Mouse (Mus musculus) forelimb bud, embryonic 11.5 days (tissue): ENCODE measurements at regions not wholly inside any gene's neighbourhood (a gene's known extent, or its start where the extent isn't known, plus 50 kb on each side); places are given as distances from the start of the nearest gene placed in this dataset.

ENCODE experiments used
- DNase-seq: peaks from one replicate; pipeline ENCODE4 v3.0.0-alpha.2; 2012; ENCODE audit warnings: low read depth, low spot score

DNA sequence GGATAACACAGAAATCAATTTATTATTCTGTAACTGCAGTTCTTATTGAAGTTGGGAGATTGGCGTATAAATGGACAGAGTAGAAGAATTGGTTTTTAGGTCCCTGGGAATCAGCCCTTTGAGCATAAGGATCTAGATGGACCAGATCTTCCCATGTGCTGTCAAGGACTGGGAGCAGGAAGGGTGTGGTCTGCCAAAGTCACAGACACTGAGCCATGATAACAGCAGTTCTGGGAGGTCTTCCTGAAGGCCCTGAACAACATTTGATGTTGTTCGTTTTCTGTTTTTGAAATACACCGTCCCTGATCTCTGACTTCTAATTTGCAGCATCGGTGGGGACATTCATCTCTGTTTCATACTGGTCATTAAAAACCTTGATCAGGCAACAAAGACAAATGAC lies 147.6 kb upstream of the Krr1 start:
- DNase-seq = no peak

- no peak for DNase-seq
Observed at GRCm38 (mm10) chr10:111826033-111826754, 146.3 kb upstream of the Krr1 start.

DNA sequence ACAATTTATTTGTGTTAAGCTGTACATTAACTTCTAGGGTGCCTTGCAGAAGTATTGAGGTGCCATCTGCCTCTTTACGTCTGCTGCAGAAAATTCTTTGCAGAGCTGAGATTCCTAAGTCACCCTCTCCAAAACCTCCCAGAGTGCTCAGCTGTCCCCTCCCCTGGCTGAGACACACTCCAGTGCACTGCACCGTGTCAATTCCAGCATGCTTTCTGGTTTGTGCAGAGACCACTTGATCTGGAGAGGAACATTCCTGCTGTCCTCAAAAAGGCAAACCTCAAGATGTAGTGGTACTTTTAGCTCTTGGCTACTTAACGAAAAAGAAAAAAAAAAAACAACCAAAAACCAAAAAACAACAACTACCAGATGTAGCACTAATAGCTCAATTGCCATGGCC lies 145.2 kb upstream of the Krr1 start:
- no peak for DNase-seq

DNA sequence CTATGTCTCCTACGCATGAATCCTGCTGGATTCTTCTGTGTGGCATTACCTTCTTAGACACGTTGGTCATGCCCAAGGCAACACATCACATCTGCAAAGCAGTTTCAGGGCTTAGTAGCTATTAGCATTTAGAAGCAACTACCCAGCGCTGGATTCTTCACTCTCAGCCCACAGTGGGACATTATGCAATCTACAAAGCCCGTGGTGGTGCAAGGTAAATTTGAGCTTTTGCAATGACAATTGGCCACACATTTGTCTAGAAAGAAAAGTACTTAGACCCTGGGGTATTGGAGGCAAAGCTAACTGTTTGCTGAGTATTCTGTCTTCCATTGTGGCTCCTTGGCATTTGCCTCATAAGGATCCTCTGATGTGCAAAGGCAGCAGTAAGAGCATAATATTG lies 144.5 kb upstream of the Krr1 start:
- no peak for DNase-seq

DNA sequence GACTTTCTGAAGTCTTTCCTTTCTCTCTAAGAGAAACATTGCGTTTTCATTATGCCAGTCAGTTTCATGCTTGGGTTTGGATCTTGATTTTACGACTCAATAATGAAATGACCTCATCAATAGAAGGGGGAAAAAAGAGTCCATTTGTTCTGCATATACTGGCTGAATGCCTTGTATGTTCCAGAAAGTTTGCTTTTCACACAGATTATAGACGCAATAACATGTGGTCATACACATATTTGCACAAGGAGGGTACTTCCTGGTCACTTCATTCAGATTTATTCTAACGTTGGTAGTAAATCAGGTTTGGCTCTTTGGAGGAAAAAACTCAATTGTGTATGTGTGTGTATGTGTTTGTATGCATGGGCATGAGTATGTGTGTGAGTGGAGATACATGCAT lies 143.9 kb upstream of the Krr1 start:
- DNase-seq = no peak

GRCm38 (mm10) chr10:111829291-111829690 lies 143.2 kb upstream of the Krr1 start:
- no peak for DNase-seq

GRCm38 (mm10) chr10:111831105-111831504 lies 141.4 kb upstream of the Krr1 start:
- DNase-seq = no peak

GRCm38 (mm10) chr10:111833611-111834010 lies 138.9 kb upstream of the Krr1 start:
- DNase-seq = no peak

- no peak for DNase-seq
Observed at GRCm38 (mm10) chr10:111834280-111834679, 138.2 kb upstream of the Krr1 start.

DNA sequence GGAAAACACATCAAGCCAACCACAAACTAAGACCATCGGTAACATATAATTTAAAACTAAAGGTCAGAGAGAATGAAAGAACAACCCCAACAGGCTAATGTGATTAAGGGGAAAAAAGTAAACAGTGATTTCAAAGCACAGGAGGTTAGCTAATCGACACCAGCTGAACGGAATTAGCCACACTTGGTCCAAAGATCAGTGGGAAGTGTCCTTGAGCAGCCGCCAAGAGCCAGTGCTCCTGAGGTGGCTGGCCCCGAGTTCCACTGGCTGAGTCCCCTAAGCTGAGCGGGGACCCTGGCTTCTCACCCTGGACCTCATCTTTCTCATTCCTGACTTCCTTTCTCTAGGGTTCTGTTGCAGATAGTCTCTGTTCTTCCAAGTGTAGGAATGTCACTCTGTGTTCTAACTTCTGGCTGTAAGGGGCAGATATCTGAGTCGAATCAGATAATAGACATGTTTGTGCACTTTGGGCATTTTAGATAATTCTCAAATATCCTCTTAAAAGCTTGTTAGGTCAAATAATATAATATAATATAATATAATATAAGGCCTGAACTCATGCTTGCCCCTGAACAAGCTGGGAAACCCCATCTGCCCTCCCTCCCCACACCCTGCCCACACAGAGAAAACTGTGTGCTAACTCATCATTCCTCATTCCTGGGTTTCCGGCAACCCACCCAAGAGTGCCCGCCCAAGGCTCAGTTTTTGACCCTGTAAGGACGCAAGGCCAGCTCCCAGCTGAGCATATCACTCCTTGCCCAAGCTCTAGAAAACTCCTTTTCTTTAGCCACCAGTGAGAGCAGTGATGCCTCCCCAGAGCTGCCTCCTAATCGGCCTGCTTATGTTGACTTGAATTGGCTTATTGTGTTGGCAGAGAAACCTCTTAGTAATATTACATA lies 137.3 kb upstream of the Krr1 start:
- peak; percentile 45 for DNase-seq

DNA sequence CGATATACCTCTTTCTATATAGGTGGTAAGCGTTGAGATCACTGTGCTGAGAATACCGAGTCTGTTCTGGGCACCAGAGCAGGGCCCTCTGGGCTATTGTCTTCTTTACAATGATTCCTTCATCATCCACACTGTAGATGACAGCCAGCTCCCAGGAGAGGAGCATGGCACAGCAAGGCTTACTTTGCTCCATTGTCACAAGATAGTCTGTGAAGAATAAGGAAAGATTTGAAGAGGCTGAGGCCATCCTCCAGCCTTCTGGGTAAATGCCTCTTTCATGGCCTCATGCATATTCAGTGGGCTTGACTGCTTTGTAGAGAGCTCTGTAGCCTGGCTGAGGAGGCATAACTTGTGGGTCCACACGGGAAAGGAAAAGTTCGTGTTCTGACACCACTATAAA lies 136.3 kb upstream of the Krr1 start:
- DNase-seq = no peak

- no peak for DNase-seq
Observed at GRCm38 (mm10) chr10:111836802-111837201, 135.7 kb upstream of the Krr1 start.

DNA sequence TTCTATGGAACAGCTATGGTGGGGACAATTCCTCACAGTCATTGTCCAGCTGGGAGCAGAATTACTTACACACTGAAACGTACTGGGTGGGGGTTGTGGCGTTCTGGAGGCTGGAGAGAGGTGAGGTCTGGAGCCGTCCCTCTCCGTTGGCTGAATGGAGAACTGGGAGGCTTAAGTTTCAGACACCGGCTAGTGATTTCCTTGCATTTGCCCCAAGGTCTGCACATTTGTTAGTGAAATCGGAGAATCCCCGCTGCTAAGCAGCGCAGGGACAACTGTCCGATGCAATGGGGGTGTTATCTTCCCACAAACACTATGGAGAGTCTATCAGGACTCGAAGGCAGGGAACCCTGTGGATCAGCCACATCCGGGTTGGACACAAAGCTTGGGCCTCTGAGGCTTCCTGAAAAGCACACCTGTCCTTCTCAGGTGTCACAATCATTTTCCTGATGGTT lies 130.1 kb upstream of the Krr1 start:
- DNase-seq = no peak

DNA sequence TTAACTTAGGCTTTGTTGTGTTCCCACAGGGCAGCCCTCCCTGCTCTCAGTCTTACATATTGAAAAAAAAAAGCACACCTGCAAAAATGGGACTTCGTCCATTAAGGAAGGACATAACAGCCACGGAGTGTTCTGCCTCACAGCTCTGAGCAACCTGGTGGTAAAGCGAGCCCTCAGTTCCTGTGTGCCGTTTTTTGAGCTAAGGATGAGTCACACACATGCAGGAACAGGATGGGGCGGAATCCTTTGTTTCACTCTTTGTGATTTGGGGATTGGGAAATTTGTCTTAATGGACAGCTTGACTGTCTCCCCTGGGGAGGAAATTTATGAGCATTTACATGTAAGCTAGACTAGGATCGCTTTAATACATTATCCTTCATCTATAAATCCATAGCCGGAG lies 129.6 kb upstream of the Krr1 start:
- DNase-seq = no peak

GRCm38 (mm10) chr10:111843301-111843700 lies 129.2 kb upstream of the Krr1 start:
- DNase-seq = no peak

GRCm38 (mm10) chr10:111844144-111844543 lies 128.3 kb upstream of the Krr1 start:
- DNase-seq = no peak

GRCm38 (mm10) chr10:111845946-111846345 lies 126.5 kb upstream of the Krr1 start:
- no peak for DNase-seq

- DNase-seq = no peak
Observed at GRCm38 (mm10) chr10:111854254-111854653, 118.2 kb upstream of the Krr1 start.

DNA sequence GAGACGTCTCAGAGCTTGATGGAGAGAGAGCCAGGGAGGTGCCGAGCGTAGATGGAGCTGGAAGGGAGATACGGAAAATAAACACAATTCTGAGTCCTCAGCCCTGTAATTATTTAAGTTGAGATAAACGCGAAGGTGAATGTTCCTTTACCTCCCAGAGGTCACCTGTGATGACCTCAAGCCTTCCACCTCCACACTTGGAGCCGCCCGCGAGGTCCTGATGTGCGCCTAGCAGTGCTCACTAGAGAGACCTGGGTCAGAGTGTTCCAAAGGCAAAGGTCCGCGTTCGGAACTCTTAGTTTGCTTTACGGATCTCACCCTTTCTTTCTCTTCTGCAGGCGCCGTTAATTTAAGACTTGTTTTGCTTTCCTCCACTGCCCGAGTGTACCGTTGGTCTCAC lies 117.0 kb upstream of the Krr1 start:
- DNase-seq = no peak

DNA sequence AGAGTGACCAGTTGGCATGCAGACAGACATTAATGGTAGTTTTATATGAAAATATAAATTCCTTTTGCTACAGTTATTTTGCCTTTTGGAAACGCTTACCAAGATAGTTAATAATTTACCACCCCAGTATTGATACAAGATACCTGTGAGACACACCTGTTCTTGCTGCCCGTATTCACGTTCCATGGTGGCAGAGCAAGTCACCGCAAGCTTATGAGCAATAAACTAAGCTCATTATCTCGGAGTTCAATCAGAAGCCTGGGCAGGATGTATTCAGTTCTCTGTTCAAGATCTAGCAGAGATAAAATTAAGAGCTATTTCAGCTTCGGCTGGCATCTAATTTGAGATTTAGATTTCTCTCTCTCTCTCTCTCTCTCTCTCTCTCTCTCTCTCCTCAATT lies 114.1 kb upstream of the Krr1 start:
- DNase-seq = no peak

- DNase-seq = no peak
Observed at GRCm38 (mm10) chr10:111865286-111865830, 107.1 kb upstream of the Krr1 start.

- no peak for DNase-seq
Observed at GRCm38 (mm10) chr10:111867102-111867501, 105.4 kb upstream of the Krr1 start.

DNA sequence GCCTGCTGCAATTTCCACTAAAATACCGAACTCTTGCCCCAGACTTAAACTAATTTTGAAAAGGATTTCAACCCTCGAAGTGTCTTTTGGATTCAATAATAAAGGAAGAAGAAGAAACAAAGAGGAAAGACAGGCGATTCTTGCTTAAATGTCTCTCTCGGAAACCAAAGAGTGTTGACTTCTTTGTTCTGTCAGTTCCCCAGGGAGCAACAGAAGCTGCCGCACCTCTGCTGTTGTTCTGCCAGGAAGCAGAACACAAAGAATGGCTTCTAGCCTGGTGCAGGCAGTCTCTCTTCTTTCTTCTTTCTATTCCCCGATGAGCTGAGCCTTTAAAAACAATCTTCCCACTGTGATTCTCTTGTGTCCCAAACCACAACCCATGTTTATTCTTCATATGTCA lies 104.9 kb upstream of the Krr1 start:
- no peak for DNase-seq
